Mouse (Mus musculus) liver, adult 2 months (tissue): ENCODE data around the gene Dhx29.

Experiments
- CTCF ChIP-seq: fragments of 200-500 bp; IDR thresholded peaks from 2 replicates; pipeline ENCODE4 v1.5.1; 2011; ENCODE audit warnings: low read depth, low read length, control low read depth
- POLR2A ChIP-seq: fragments of 200-500 bp; IDR thresholded peaks from 2 replicates; pipeline ENCODE4 v1.6.1; 2011; ENCODE audit warnings: low read length, control low read depth; ENCODE audit not compliant: insufficient read depth; ENCODE audit errors: extremely low read depth

GRCm38 (mm10) chr13:112938130-112938529 lies 10.9 kb downstream of the Dhx29 start:
- TF ChIP-seq POLR2A = no peak
- no peak for TF ChIP-seq CTCF
